Mouse (Mus musculus) heart, postnatal 0 days (tissue): ENCODE results near the gene Mmp15. TPM values are rescaled to one million over a fixed set of nuclear protein-coding genes. Genes with fewer than 3 reads are reported as not detected.

Source experiments
- ATAC-seq: fragments of 200-750 bp; cut with Nextera tagmentation; 2 replicates; pipeline ENCODE4 v1.8.0; 2017; ENCODE audit warnings: low read depth, moderate number of reproducible peaks, moderate library complexity; ENCODE audit not compliant: insufficient read depth
- DNase-seq: peaks from one replicate; pipeline ENCODE4 v3.0.0-alpha.2; 2016; ENCODE audit warnings: low spot score
- H3K27ac ChIP-seq: fragments of 300-500 bp; sonication (generic); 2 replicates; pipeline ENCODE4 v1.5.1; 2014; ENCODE audit warnings: low read depth, mild to moderate bottlenecking
- H3K27me3 ChIP-seq: fragments of 300-500 bp; sonication (generic); 2 replicates; pipeline ENCODE4 v1.6.1; 2014; ENCODE audit warnings: low read length, mixed read lengths; ENCODE audit not compliant: control insufficient read depth, insufficient read depth
- H3K36me3 ChIP-seq: fragments of 300-500 bp; sonication (generic); replicated peaks from 2 replicates; pipeline ENCODE4 v1.6.1; 2014; ENCODE audit warnings: low read length, mixed read lengths; ENCODE audit not compliant: control insufficient read depth, insufficient read depth
- H3K4me1 ChIP-seq: fragments of 300-500 bp; sonication (generic); 2 replicates; pipeline ENCODE4 v1.6.1; 2014; ENCODE audit warnings: antibody characterized with exemption; ENCODE audit not compliant: control insufficient read depth, insufficient read depth
- H3K4me2 ChIP-seq: fragments of 300-500 bp; sonication (generic); 2 replicates; pipeline ENCODE4 v1.6.1; 2014; ENCODE audit warnings: low read depth, mild to moderate bottlenecking, low read length, moderate library complexity
- H3K4me3 ChIP-seq: fragments of 300-500 bp; sonication (generic); 2 replicates; pipeline ENCODE4 v1.5.1; 2014; ENCODE audit warnings: low read depth, low read length
- H3K9ac ChIP-seq: fragments of 300-500 bp; sonication (generic); replicated peaks from 2 replicates; pipeline ENCODE4 v1.6.1; 2014; ENCODE audit warnings: low read depth, low read length, mixed read lengths
- H3K9me3 ChIP-seq: fragments of 300-500 bp; sonication (generic); replicated peaks from 2 replicates; pipeline ENCODE4 v1.6.1; 2016; ENCODE audit warnings: low read length; ENCODE audit not compliant: control insufficient read depth
- CTCF ChIP-seq: IDR thresholded peaks from 2 replicates; pipeline ENCODE4 v1.5.1; 2016; ENCODE audit warnings: antibody characterized with exemption, control low read depth, low read depth
- EP300 ChIP-seq: IDR thresholded peaks from 2 replicates; pipeline ENCODE4 v1.6.1; 2016; ENCODE audit warnings: antibody characterized with exemption, low read depth
- WGBS: fragments of 180-500 bp; shearing (Covaris S2); extraction: QIAGEN DNeasy Blood & Tissue Kit; methylation state at CpG from one replicate; pipeline ENCODE4 v1.1.7; 2014; 5-methylcytosine and 5-hydroxymethylcytosine counted together
- polyA plus RNA-seq: library from polyadenylated mRNA; unstranded; fragments of >200 nt; fragmentation: Nextera tagmentation; extraction: Ambion mirVana; gene quantifications from 2 replicates; pipeline ENCODE4 v1.2.1, GENCODE M21; 2015
- total RNA-seq: library from RNA; depleted of rRNA; stranded (reverse); fragments of >200 nt; gene quantifications from 2 replicates; pipeline ENCODE4 v1.2.3, GENCODE M21; 2014; ENCODE audit warnings: low replicate concordance

Mmp15 gene
- total and polyA plus RNA-seq, 2 experiments from 2014 or later = 32.9 to 132 TPM

DNA sequence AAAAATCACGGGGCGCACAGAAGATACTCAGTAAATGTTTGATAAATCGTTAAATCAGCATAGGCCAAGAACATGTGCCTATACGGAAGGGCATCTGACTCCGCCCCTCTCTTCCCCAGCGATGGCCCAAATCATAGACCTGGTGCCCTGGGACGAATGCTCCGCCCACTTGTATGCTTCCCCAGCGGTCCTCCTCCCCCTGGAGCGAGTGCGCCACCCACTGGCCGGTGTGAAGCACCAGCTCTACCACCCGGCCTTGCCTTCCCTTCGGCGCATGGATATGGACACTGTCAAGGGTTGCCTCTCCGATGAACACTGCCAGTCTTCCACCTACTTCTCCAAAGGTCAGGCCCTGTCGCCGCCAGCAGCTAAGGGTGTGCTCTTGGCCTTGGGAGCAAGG is 39.2 kb upstream of the Mmp15 start:
- TF ChIP-seq CTCF (peak; percentile 28; the same call in 1 of the 2 replicates), EP300 (no peak)
- Histone ChIP-seq H3K27me3 (no peaks in the 10 kb centered on the region), H3K4me3 (no peak overlapping the region), H3K36me3 (no peaks in the 10 kb centered on the region), H3K4me1 (no peaks in the 10 kb centered on the region), H3K9ac (no peak overlapping the region), H3K9me3 (no peaks in the 10 kb centered on the region), H3K4me2 (no peak overlapping the region), H3K27ac (no peak overlapping the region)
- 71% methylated on average over 18 of the region's 18 CpGs for WGBS
- no peak for DNase-seq
- ATAC-seq = peak; percentile 24; the same call in 1 of the 2 replicates

DNA sequence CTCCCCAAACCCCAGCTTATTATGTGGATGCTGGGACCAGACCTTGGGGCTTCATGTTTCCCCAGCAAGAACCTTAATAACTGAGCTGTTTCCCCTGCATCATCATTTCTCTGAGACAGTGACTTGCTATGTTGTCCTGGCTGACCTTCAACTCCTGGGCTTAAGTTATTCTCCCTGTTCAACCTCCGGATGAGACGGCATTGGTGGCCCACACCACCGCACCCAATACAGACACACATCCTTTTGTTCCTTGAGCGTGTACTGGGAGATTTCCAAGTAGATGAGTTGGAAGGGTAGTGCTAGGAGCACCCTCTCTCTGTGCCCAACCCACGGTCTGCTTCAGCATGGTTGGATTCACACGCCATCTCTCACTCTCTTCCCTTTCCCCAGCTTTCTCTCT is 38.2 kb upstream of the Mmp15 start:
- Histone ChIP-seq H3K9ac (no peak overlapping the region), H3K9me3 (no peaks in the 10 kb centered on the region), H3K4me3 (no peak overlapping the region), H3K4me2 (no peak overlapping the region), H3K36me3 (no peaks in the 10 kb centered on the region), H3K27me3 (no peaks in the 10 kb centered on the region), H3K4me1 (no peaks in the 10 kb centered on the region), H3K27ac (no peak overlapping the region)
- ATAC-seq = no peak
- 67% methylated on average over 6 of the region's 6 CpGs for WGBS
- TF ChIP-seq EP300 (no peak), CTCF (no peak)
- no peak for DNase-seq

DNA sequence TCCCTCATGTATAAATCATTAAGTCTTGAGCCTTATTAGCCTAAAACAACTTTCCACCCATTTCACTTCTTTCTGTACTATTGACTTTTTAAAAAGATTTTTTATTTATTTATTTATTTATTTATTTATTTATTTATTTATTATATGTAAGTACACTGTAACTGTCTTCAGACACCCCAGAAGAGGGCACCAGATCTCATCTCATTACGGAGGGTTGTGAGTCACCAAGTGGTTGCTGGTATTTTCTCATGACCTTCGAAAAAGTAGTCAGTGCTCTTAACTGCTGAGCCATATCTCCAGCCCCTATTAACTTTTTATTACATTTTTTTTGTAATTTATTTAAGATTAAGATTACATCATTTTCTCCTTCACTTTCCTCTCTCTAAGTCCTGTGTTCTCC is 37.4 kb upstream of the Mmp15 start:
- Histone ChIP-seq H3K9ac (no peak overlapping the region), H3K36me3 (no peaks in the 10 kb centered on the region), H3K9me3 (no peaks in the 10 kb centered on the region), H3K4me3 (no peak overlapping the region), H3K4me2 (no peak overlapping the region), H3K27ac (no peak overlapping the region), H3K4me1 (no peaks in the 10 kb centered on the region), H3K27me3 (no peaks in the 10 kb centered on the region)
- no peak for ATAC-seq
- no peak for DNase-seq
- TF ChIP-seq CTCF = peak; percentile 11; the same call in 1 of the 2 replicates
- no peak for TF ChIP-seq EP300
- 59% methylated on average over 2 of the region's 2 CpGs for WGBS

DNA sequence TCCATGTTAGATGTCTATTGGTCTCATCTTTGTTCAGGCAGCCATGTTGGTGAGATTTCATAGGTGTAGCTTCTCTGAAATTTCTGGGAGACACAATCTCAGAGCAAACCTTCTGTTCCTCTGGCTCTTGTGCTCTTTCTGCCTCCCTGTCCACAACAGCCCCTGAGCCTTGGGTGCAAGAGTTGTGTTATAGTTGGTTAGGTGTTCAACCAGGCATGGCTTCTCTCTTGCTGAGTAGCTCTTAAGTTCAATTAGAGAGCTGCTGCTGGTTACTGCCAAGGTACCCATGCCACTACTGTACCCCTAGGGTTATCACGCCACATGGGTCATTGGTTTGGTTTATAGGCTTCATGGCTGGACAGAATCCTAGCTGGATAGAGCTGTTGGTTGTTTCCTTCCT is 36.7 kb upstream of the Mmp15 start:
- Histone ChIP-seq H3K27me3 (no peaks in the 10 kb centered on the region), H3K27ac (no peak overlapping the region), H3K4me1 (no peaks in the 10 kb centered on the region), H3K4me3 (no peak overlapping the region), H3K4me2 (no peak overlapping the region), H3K36me3 (no peaks in the 10 kb centered on the region), H3K9ac (no peak overlapping the region), H3K9me3 (no peaks in the 10 kb centered on the region)
- no peak for TF ChIP-seq CTCF
- no peak for TF ChIP-seq EP300
- 91% methylated on average over 1 of the region's 1 CpGs for WGBS
- DNase-seq (no peak), ATAC-seq (no peak)

DNA sequence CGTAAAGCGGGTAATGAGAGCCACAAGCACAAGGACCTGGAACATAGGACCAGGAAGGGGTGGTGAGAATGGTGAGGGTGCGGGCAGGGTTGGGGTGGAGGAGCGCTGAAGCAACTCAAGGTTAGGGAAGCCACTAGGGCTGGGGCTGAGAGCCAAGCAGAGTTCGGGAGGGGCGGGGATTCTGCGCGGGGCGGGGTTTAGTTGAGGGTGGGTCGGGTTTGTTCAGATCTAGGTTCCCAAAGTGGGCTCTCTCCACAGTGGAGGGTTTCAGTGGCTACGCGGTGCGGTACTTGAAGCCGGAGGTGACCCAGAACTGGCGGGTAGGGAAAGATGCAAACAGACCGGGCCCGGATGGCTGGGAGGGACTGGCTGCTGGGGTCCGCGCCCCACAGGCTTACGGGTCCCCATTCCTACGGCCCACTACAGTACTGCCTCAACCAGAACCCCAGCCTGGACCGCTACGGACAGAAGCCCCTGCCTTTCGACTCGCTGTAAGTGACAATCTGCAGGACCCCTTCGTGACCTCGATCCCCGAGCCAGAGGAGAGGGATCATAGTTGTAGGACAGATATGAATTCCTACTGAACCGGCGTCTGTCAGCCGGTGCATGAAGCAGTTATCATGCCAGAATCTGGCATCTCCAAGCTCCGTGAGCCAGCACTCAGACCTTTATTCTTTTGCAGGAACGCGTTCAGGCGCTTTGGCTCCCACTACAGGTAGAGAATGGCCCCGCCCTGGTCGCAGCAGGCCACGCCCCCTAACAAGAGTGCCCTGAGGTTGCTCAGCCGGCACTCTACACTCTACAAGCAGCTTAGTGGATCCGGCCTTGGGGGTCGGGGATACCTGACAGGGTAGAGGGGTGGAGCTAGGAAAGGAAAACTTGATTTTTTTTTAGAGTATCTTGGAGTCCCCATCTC is 31.6 kb upstream of the Mmp15 start:
- no peak for TF ChIP-seq EP300
- peak; percentile 20 for TF ChIP-seq CTCF
- Histone ChIP-seq H3K9me3 (no peaks in the 10 kb centered on the region), H3K36me3 (peaks cover under 1% of the 10 kb centered on the region), H3K4me2 (peak overlapping the region; percentile 73), H3K27me3 (no peaks in the 10 kb centered on the region), H3K27ac (no peak overlapping the region), H3K4me3 (peak overlapping the region; percentile 37), H3K9ac (no peak overlapping the region), H3K4me1 (peaks cover 6% of the 10 kb centered on the region; the same call in 1 of the 2 replicates)
- ATAC-seq (peak; percentile 63), DNase-seq (no peak)
- 4% methylated on average over 41 of the region's 41 CpGs for WGBS
